Mouse (Mus musculus) WW6 (cell line): ENCODE results near the gene Olfr1031.
"Not testable (repeated sequence)": the region's sequence is repeated elsewhere in the genome, so short reads cannot be mapped to it uniquely, and the experiment has no call there.

Experiments used
- DNase-seq: peaks from one replicate; pipeline ENCODE4 v3.0.0-alpha.2; 2013; ENCODE audit warnings: low read depth, low spot score

Gene Olfr1031

GRCm38 (mm10) chr2:85990004-85990403 lies at the start of gene Olfr1031:
TSS of gene Olfr1031 (plus strand) at chr2:85990304.
- no peak for DNase-seq

DNA sequence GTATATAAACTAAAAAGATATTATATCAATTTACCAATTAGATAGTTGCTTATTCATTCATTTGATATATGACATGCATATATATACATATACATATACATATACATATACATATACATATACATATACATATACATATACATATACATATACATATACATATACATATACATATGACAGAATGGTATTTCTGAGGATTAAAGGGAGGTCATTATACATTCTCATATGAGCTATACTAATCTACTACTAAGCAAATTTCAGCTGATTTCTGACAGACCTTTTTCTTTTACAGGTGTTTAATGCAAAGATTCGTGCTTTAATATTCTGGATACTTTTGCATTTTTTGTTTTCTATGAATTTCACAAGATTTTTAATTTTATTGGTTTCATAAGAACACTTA lies 40.0 kb upstream of the Olfr1031 start, which contains the start of gene Olfr1028:
TSS of gene Olfr1028 (plus strand) at position 301 of the 400 bp plus-strand sequence.
- DNase-seq: no peak

- DNase-seq: no peak
Measured at GRCm38 (mm10) chr2:85973595-85973994, 16.5 kb upstream of the Olfr1031 start, which contains the start of gene Olfr1029. TSS of gene Olfr1029 (plus strand) at chr2:85973895.

- DNase-seq: no peak
Measured at GRCm38 (mm10) chr2:85978976-85979375, 11.1 kb upstream of the Olfr1031 start, which contains the start of gene Olfr1030. TSS of gene Olfr1030 (plus strand) at chr2:85979276.

- DNase-seq: no peak
Measured at GRCm38 (mm10) chr2:86005240-86005639, 15.1 kb downstream of the Olfr1031 start, which contains the start of gene Olfr1032. TSS of gene Olfr1032 (plus strand) at chr2:86005540.

DNA sequence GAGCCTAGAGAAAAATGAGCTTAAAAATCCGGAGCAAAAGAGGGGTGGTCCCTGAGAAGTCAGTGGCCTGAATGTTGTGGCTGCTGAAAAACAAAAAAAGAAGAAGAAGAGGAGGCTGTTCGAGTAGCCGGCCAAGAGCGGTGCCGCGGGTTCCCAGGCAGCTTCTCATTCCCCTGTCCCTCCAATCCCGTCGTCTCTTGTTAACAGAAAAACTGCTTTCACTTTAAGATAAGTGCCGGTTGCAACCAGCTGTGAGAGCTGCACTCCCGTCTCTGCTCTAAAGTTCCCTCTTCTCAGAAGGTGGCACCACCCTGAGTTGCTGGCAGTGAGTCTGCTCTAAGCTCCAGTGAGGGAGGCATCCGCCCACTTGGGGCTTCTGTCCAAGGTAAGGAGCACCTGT lies 30.3 kb downstream of the Olfr1031 start, which contains the start of gene Olfr1033:
TSS of gene Olfr1033 (plus strand) at position 228 of the 400 bp plus-strand sequence.
- DNase-seq: not testable (repeated sequence)

- DNase-seq: not testable (repeated sequence)
Measured at GRCm38 (mm10) chr2:86021518-86021917, 31.4 kb downstream of the Olfr1031 start.
